Mouse (Mus musculus) neural tube, embryonic 12.5 days (tissue): ENCODE measurements around the gene Il4i1. TPM values are rescaled to one million over a fixed set of nuclear protein-coding genes. Genes with fewer than 3 reads are reported as not detected.
A peak's percentile ranks its signal among the peaks of the same experiment; 100 is the strongest.

Source experiments
- ATAC-seq: fragments of 200-750 bp; cut with Nextera tagmentation; 2 replicates; pipeline ENCODE4 v1.8.0; 2017; ENCODE audit warnings: low read depth, mild to moderate bottlenecking, moderate TSS enrichment, moderate library complexity; ENCODE audit not compliant: low FRiP score
- H3K27ac ChIP-seq: fragments of 300-500 bp; sonication (generic); 2 replicates; pipeline ENCODE4 v1.5.1; 2016
- H3K27me3 ChIP-seq: fragments of 300-500 bp; sonication (generic); replicated peaks from 2 replicates; pipeline ENCODE4 v1.6.1; 2016; ENCODE audit warnings: mild to moderate bottlenecking
- H3K36me3 ChIP-seq: fragments of 300-500 bp; sonication (generic); 2 replicates; pipeline ENCODE4 v1.6.1; 2016; ENCODE audit warnings: mild to moderate bottlenecking
- H3K4me1 ChIP-seq: fragments of 300-500 bp; sonication (generic); 2 replicates; pipeline ENCODE4 v1.6.1; 2016
- H3K4me2 ChIP-seq: fragments of 300-500 bp; sonication (generic); replicated peaks from 2 replicates; pipeline ENCODE4 v1.6.1; 2016; ENCODE audit warnings: mild to moderate bottlenecking
- H3K4me3 ChIP-seq: fragments of 300-500 bp; sonication (generic); 2 replicates; pipeline ENCODE4 v1.5.1; 2016
- H3K9ac ChIP-seq: fragments of 300-500 bp; sonication (generic); 2 replicates; pipeline ENCODE4 v1.6.1; 2016; ENCODE audit warnings: mild to moderate bottlenecking
- H3K9me3 ChIP-seq: fragments of 300-500 bp; sonication (generic); 2 replicates; pipeline ENCODE4 v1.6.1; 2016; ENCODE audit warnings: mild to moderate bottlenecking
- WGBS: fragments of 180-500 bp; shearing (Covaris S2); methylation state at CpG from one replicate; pipeline ENCODE4 v1.1.7; 2016; 5-methylcytosine and 5-hydroxymethylcytosine counted together
- polyA plus RNA-seq: library from polyadenylated mRNA; unstranded; fragments of >200 nt; fragmentation: Nextera tagmentation; extraction: Ambion mirVana; gene quantifications from 2 replicates; pipeline ENCODE4 v1.2.1, GENCODE M21; 2016

Gene Il4i1
- polyA plus RNA-seq, result 1.5 and 1.6 TPM in 2 replicates

- Histone ChIP-seq H3K36me3 (peaks cover 6% of the 10 kb centered on the region; the same call in 1 of the 2 replicates), H3K4me1 (peaks cover 48% of the 10 kb centered on the region), H3K27ac (peak within 1 kb of the TSS; percentile 82), H3K4me3 (peak within 1 kb of the TSS; percentile 87), H3K9me3 (no peaks in the 10 kb centered on the region), H3K9ac (peak within 1 kb of the TSS; percentile 90), H3K27me3 (no peaks in the 10 kb centered on the region), H3K4me2 (peak within 1 kb of the TSS; percentile 74)
- 1% methylated on average over 61 of the region's 62 CpGs for WGBS
- ATAC-seq, result peak; percentile 94
Observed at GRCm38 (mm10) chr7:44815721-44816469, at the start of gene Il4i1, which contains the start of gene Nup62. Gene Il4i1, plus strand, starts transcription at chr7:44816387. Gene Nup62, plus strand, starts transcription at chr7:44816088.

GRCm38 (mm10) chr7:44768129-44768528 is 48.1 kb upstream of the Il4i1 start:
- ATAC-seq, result no peak
- H3K4me3 ChIP-seq, result no peak overlapping the region
- H3K4me2 ChIP-seq, result no peak overlapping the region
- no peaks in the 10 kb centered on the region for H3K27me3 ChIP-seq
- no peak overlapping the region for H3K27ac ChIP-seq
- no peaks in the 10 kb centered on the region for H3K9me3 ChIP-seq
- no peak overlapping the region for H3K9ac ChIP-seq
- no peaks in the 10 kb centered on the region for H3K4me1 ChIP-seq
- WGBS, result 80% methylated on average over 5 of the region's 5 CpGs
- peaks cover 74% of the 10 kb centered on the region for H3K36me3 ChIP-seq

- WGBS, result 16% methylated on average over 6 of the region's 6 CpGs
- Histone ChIP-seq H3K27me3 (no peaks in the 10 kb centered on the region), H3K27ac (no peak overlapping the region), H3K4me1 (no peaks in the 10 kb centered on the region), H3K4me3 (no peak overlapping the region), H3K9ac (no peak overlapping the region), H3K9me3 (no peaks in the 10 kb centered on the region), H3K36me3 (peaks cover 72% of the 10 kb centered on the region), H3K4me2 (no peak overlapping the region)
- ATAC-seq, result no peak
Observed at GRCm38 (mm10) chr7:44770046-44770578, 46.1 kb upstream of the Il4i1 start.

GRCm38 (mm10) chr7:44772591-44773204 is 43.5 kb upstream of the Il4i1 start:
- no peak for ATAC-seq
- Histone ChIP-seq H3K27me3 (no peaks in the 10 kb centered on the region), H3K9me3 (no peaks in the 10 kb centered on the region), H3K27ac (no peak overlapping the region), H3K4me2 (no peak overlapping the region), H3K36me3 (peaks cover 71% of the 10 kb centered on the region), H3K9ac (no peak overlapping the region), H3K4me1 (no peaks in the 10 kb centered on the region), H3K4me3 (no peak overlapping the region)
- WGBS, result 94% methylated on average over 8 of the region's 8 CpGs

- Histone ChIP-seq H3K36me3 (peaks cover 51% of the 10 kb centered on the region), H3K27me3 (no peaks in the 10 kb centered on the region), H3K4me2 (no peak overlapping the region), H3K9ac (no peak overlapping the region), H3K4me3 (no peak overlapping the region), H3K9me3 (no peaks in the 10 kb centered on the region), H3K27ac (no peak overlapping the region), H3K4me1 (no peaks in the 10 kb centered on the region)
- no peak for ATAC-seq
- 93% methylated on average over 9 of the region's 9 CpGs for WGBS
Observed at GRCm38 (mm10) chr7:44776849-44777498, 39.2 kb upstream of the Il4i1 start.

GRCm38 (mm10) chr7:44780101-44780500 is 36.1 kb upstream of the Il4i1 start:
- H3K36me3 ChIP-seq, result peaks cover 32% of the 10 kb centered on the region
- H3K9ac ChIP-seq, result no peak overlapping the region
- no peaks in the 10 kb centered on the region for H3K27me3 ChIP-seq
- H3K27ac ChIP-seq, result no peak overlapping the region
- 88% methylated on average over 8 of the region's 8 CpGs for WGBS
- H3K9me3 ChIP-seq, result no peaks in the 10 kb centered on the region
- no peak overlapping the region for H3K4me2 ChIP-seq
- no peaks in the 10 kb centered on the region for H3K4me1 ChIP-seq
- ATAC-seq, result no peak
- H3K4me3 ChIP-seq, result no peak overlapping the region

GRCm38 (mm10) chr7:44789531-44789930 is 26.7 kb upstream of the Il4i1 start:
- Histone ChIP-seq H3K4me1 (no peaks in the 10 kb centered on the region), H3K4me3 (no peak overlapping the region), H3K27ac (no peak overlapping the region), H3K4me2 (no peak overlapping the region), H3K9ac (no peak overlapping the region), H3K27me3 (no peaks in the 10 kb centered on the region), H3K9me3 (no peaks in the 10 kb centered on the region), H3K36me3 (no peaks in the 10 kb centered on the region)
- WGBS, result 74% methylated on average over 3 of the region's 3 CpGs
- no peak for ATAC-seq

- H3K4me3 ChIP-seq, result no peak overlapping the region
- 56% methylated on average over 4 of the region's 4 CpGs for WGBS
- no peak overlapping the region for H3K4me2 ChIP-seq
- H3K27me3 ChIP-seq, result no peaks in the 10 kb centered on the region
- ATAC-seq, result no peak
- H3K27ac ChIP-seq, result no peak overlapping the region
- no peak overlapping the region for H3K9ac ChIP-seq
- no peaks in the 10 kb centered on the region for H3K9me3 ChIP-seq
- H3K36me3 ChIP-seq, result no peaks in the 10 kb centered on the region
- no peaks in the 10 kb centered on the region for H3K4me1 ChIP-seq
Observed at GRCm38 (mm10) chr7:44790066-44790465, 26.1 kb upstream of the Il4i1 start.

- Histone ChIP-seq H3K4me1 (no peaks in the 10 kb centered on the region), H3K4me3 (no peak overlapping the region), H3K27me3 (no peaks in the 10 kb centered on the region), H3K9ac (no peak overlapping the region), H3K27ac (no peak overlapping the region), H3K9me3 (no peaks in the 10 kb centered on the region), H3K36me3 (no peaks in the 10 kb centered on the region), H3K4me2 (no peak overlapping the region)
- ATAC-seq, result no peak
- 81% methylated on average over 6 of the region's 6 CpGs for WGBS
Observed at GRCm38 (mm10) chr7:44792781-44793180, 23.4 kb upstream of the Il4i1 start.

- Histone ChIP-seq H3K9me3 (no peaks in the 10 kb centered on the region), H3K4me2 (no peak overlapping the region), H3K36me3 (peaks cover 6% of the 10 kb centered on the region; the same call in 1 of the 2 replicates), H3K4me3 (no peak overlapping the region), H3K27me3 (no peaks in the 10 kb centered on the region), H3K27ac (no peak overlapping the region), H3K4me1 (no peaks in the 10 kb centered on the region), H3K9ac (no peak overlapping the region)
- no peak for ATAC-seq
- 83% methylated on average over 2 of the region's 2 CpGs for WGBS
Observed at GRCm38 (mm10) chr7:44808927-44809326, 7.3 kb upstream of the Il4i1 start.

- H3K4me3 ChIP-seq, result no peak overlapping the region
- ATAC-seq, result no peak
- no peak overlapping the region for H3K4me2 ChIP-seq
- H3K27ac ChIP-seq, result no peak overlapping the region
- H3K9ac ChIP-seq, result no peak overlapping the region
- no peaks in the 10 kb centered on the region for H3K9me3 ChIP-seq
- peaks cover 6% of the 10 kb centered on the region; the same call in 1 of the 2 replicates for H3K36me3 ChIP-seq
- 0 out of 2 replicates have a peak, but pooled peaks cover 1% of the 10 kb centered on the region for H3K4me1 ChIP-seq
- 95% methylated on average over 3 of the region's 3 CpGs for WGBS
- no peaks in the 10 kb centered on the region for H3K27me3 ChIP-seq
Observed at GRCm38 (mm10) chr7:44809466-44809865, 6.7 kb upstream of the Il4i1 start.

GRCm38 (mm10) chr7:44810365-44810764 is 5.8 kb upstream of the Il4i1 start:
- H3K4me2 ChIP-seq, result no peak overlapping the region
- no peak overlapping the region for H3K27ac ChIP-seq
- WGBS, result 85% methylated on average over 4 of the region's 4 CpGs
- H3K27me3 ChIP-seq, result no peaks in the 10 kb centered on the region
- H3K4me3 ChIP-seq, result no peak overlapping the region
- no peak overlapping the region for H3K9ac ChIP-seq
- peaks cover 10% of the 10 kb centered on the region for H3K4me1 ChIP-seq
- H3K9me3 ChIP-seq, result no peaks in the 10 kb centered on the region
- ATAC-seq, result no peak
- peaks cover 6% of the 10 kb centered on the region; the same call in 1 of the 2 replicates for H3K36me3 ChIP-seq
